Mouse (Mus musculus) megakaryocyte-erythroid progenitor cell, adult 5-6 weeks (primary cell): Measurements from ENCODE around the gene Ppp6r2. TPM values are rescaled to one million over a fixed set of nuclear protein-coding genes. Genes with fewer than 3 reads are reported as not detected.

Experiments used
- ATAC-seq: replicated peaks from 2 replicates; pipeline ENCODE4 v1.8.0; 2016; ENCODE audit warnings: mild to moderate bottlenecking, inconsistent platforms; ENCODE audit not compliant: severe bottlenecking, poor library complexity, low FRiP score, low TSS enrichment
- total RNA-seq, 2 experiments: library from RNA; stranded (forward) in 1 of 2; stranded (reverse) in 1 of 2; fragments of 200-1000, 215-1000 nt in 1 of 2; fragments of >200 nt in 1 of 2; fragmentation: Nextera tagmentation in 1 of 2; gene quantifications; 2 replicates each; pipeline ENCODE4 v1.2.3; 2014 to 2017

Ppp6r2 gene
- total RNA-seq (2014; fragmentation: Nextera tagmentation) (56.3 and 72.3 TPM in 2 replicates), total RNA-seq (2017) (29.4 and 145 TPM in 2 replicates)

GRCm38 (mm10) chr15:89210915-89211715 lies at the start of gene Ppp6r2:
Gene Ppp6r2 (plus strand): TSS chr15:89211553.
- no peak for ATAC-seq

GRCm38 (mm10) chr15:89165478-89165877 lies 45.9 kb upstream of the Ppp6r2 start:
- ATAC-seq = no peak

GRCm38 (mm10) chr15:89168922-89169321 lies 42.4 kb upstream of the Ppp6r2 start:
- ATAC-seq = no peak

GRCm38 (mm10) chr15:89169431-89169830 lies 41.9 kb upstream of the Ppp6r2 start:
- no peak for ATAC-seq

GRCm38 (mm10) chr15:89170102-89170501 lies 41.3 kb upstream of the Ppp6r2 start:
- ATAC-seq = no peak

GRCm38 (mm10) chr15:89171526-89172051 lies 39.8 kb upstream of the Ppp6r2 start:
- no peak for ATAC-seq

GRCm38 (mm10) chr15:89172276-89172935 lies 38.9 kb upstream of the Ppp6r2 start:
- ATAC-seq = no peak

GRCm38 (mm10) chr15:89173024-89173905 lies 38.1 kb upstream of the Ppp6r2 start:
- ATAC-seq = no peak

GRCm38 (mm10) chr15:89173906-89174214 lies 37.5 kb upstream of the Ppp6r2 start:
- no peak for ATAC-seq

- no peak for ATAC-seq
Observed at GRCm38 (mm10) chr15:89174889-89175339, 36.4 kb upstream of the Ppp6r2 start.

- ATAC-seq = no peak
Observed at GRCm38 (mm10) chr15:89175411-89176155, 35.8 kb upstream of the Ppp6r2 start.

- ATAC-seq = no peak
Observed at GRCm38 (mm10) chr15:89177121-89177520, 34.2 kb upstream of the Ppp6r2 start.

- ATAC-seq = no peak
Observed at GRCm38 (mm10) chr15:89177576-89178259, 33.6 kb upstream of the Ppp6r2 start.

- no peak for ATAC-seq
Observed at GRCm38 (mm10) chr15:89178260-89178860, 33.0 kb upstream of the Ppp6r2 start.

- ATAC-seq = no peak
Observed at GRCm38 (mm10) chr15:89178954-89179629, 32.3 kb upstream of the Ppp6r2 start.

- no peak for ATAC-seq
Observed at GRCm38 (mm10) chr15:89179630-89179964, 31.8 kb upstream of the Ppp6r2 start.

- no peak for ATAC-seq
Observed at GRCm38 (mm10) chr15:89180081-89180541, 31.2 kb upstream of the Ppp6r2 start.
